Mouse (Mus musculus): ENCODE measurements around the gene 1700016K19Rik.

1700016K19Rik gene

GRCm38 (mm10) chr11:76033359-76033758, 33.6 kb downstream of the 1700016K19Rik start:
- DNase-seq (ENCODE audit: low read depth, low spot score) = no peak

- no peak for DNase-seq (ENCODE audit: low read depth, low spot score)
Measured at GRCm38 (mm10) chr11:76033836-76034235, 34.1 kb downstream of the 1700016K19Rik start.

GRCm38 (mm10) chr11:76035182-76035581, 35.5 kb downstream of the 1700016K19Rik start:
- no peak for DNase-seq (ENCODE audit: low read depth, low spot score)

GRCm38 (mm10) chr11:76037581-76038294, 38.0 kb downstream of the 1700016K19Rik start:
- no peak for DNase-seq (ENCODE audit: low read depth, low spot score)

- no peak for DNase-seq (ENCODE audit: low read depth, low spot score)
Measured at GRCm38 (mm10) chr11:76039271-76040053, 39.8 kb downstream of the 1700016K19Rik start.

GRCm38 (mm10) chr11:76040106-76040505, 40.4 kb downstream of the 1700016K19Rik start:
- DNase-seq (ENCODE audit: low read depth, low spot score) = no peak

GRCm38 (mm10) chr11:76040761-76041376, 41.2 kb downstream of the 1700016K19Rik start:
- no peak for DNase-seq (ENCODE audit: low read depth, low spot score)

GRCm38 (mm10) chr11:76042041-76042638, 42.4 kb downstream of the 1700016K19Rik start:
- DNase-seq (ENCODE audit: low read depth, low spot score) = no peak

GRCm38 (mm10) chr11:76042882-76043281, 43.2 kb downstream of the 1700016K19Rik start:
- DNase-seq (ENCODE audit: low read depth, low spot score) = no peak

GRCm38 (mm10) chr11:76044468-76044867, 44.8 kb downstream of the 1700016K19Rik start:
- no peak for DNase-seq (ENCODE audit: low read depth, low spot score)

GRCm38 (mm10) chr11:76045367-76045766, 45.7 kb downstream of the 1700016K19Rik start:
- no peak for DNase-seq (ENCODE audit: low read depth, low spot score)

- DNase-seq (ENCODE audit: low read depth, low spot score) = peak; percentile 25
Measured at GRCm38 (mm10) chr11:76050509-76050908, 50.8 kb downstream of the 1700016K19Rik start.

GRCm38 (mm10) chr11:76050967-76051512, 51.3 kb downstream of the 1700016K19Rik start:
- DNase-seq (ENCODE audit: low read depth, low spot score) = peak; percentile 10

GRCm38 (mm10) chr11:76052496-76052895, 52.8 kb downstream of the 1700016K19Rik start:
- no peak for DNase-seq (ENCODE audit: low read depth, low spot score)
